Mouse (Mus musculus) thymus, postnatal 25 days (tissue): ENCODE measurements around the gene Psmb2.

Source experiments
- DNase-seq: peaks from one replicate; pipeline ENCODE4 v3.0.0; 2022

The Psmb2 gene

GRCm38 (mm10) chr4:126753268-126754230, 76.1 kb downstream of the Psmb2 start, which contains the start of the genes Ncdn and AU040320:
Gene Ncdn (minus strand): TSS chr4:126753438.
Gene AU040320 (plus strand): TSS chr4:126753544.
- DNase-seq = peak; percentile 97

GRCm38 (mm10) chr4:126754231-126754611, 76.8 kb downstream of the Psmb2 start:
- DNase-seq = no peak

- no peak for DNase-seq
Observed at GRCm38 (mm10) chr4:126754736-126755374, 77.4 kb downstream of the Psmb2 start.

- DNase-seq = no peak
Observed at GRCm38 (mm10) chr4:126756766-126757165, 79.3 kb downstream of the Psmb2 start.

GRCm38 (mm10) chr4:126758299-126758698, 80.9 kb downstream of the Psmb2 start:
- DNase-seq = no peak
